Mouse (Mus musculus) hindbrain, embryonic 16.5 days (tissue): ENCODE data around the gene Pard3. TPM values are rescaled to one million over a fixed set of nuclear protein-coding genes. Genes with fewer than 3 reads are reported as not detected.
A peak's percentile ranks its signal among the peaks of the same experiment; 100 is the strongest.

Experiments used
- ATAC-seq: fragments of 200-750 bp; cut with Nextera tagmentation; 2 replicates; pipeline ENCODE4 v1.8.0; 2017; ENCODE audit warnings: moderate TSS enrichment, moderate library complexity
- H3K27ac ChIP-seq: fragments of 300-500 bp; sonication (generic); 2 replicates; pipeline ENCODE4 v1.5.1; 2014; ENCODE audit warnings: low read depth, mild to moderate bottlenecking, control low read depth, low read length, moderate library complexity
- H3K27me3 ChIP-seq: fragments of 300-500 bp; sonication (generic); replicated peaks from 2 replicates; pipeline ENCODE4 v1.6.1; 2014; ENCODE audit warnings: low read length; ENCODE audit not compliant: control insufficient read depth, insufficient read depth
- H3K36me3 ChIP-seq: fragments of 300-500 bp; sonication (generic); 2 replicates; pipeline ENCODE4 v1.6.1; 2014; ENCODE audit warnings: mild to moderate bottlenecking, low read length, moderate library complexity, mixed read lengths; ENCODE audit not compliant: control insufficient read depth, insufficient read depth
- H3K4me1 ChIP-seq: fragments of 300-500 bp; sonication (generic); 2 replicates; pipeline ENCODE4 v1.6.1; 2014; ENCODE audit warnings: low read depth, low read length; ENCODE audit not compliant: control insufficient read depth, insufficient read depth
- H3K4me2 ChIP-seq: fragments of 300-500 bp; sonication (generic); 2 replicates; pipeline ENCODE4 v1.6.1; 2014; ENCODE audit warnings: mild to moderate bottlenecking, low read length, control low read depth, moderate library complexity
- H3K4me3 ChIP-seq: fragments of 300-500 bp; sonication (generic); 2 replicates; pipeline ENCODE4 v1.5.1; 2014; ENCODE audit warnings: mild to moderate bottlenecking, low read length, control low read depth, moderate library complexity
- H3K9ac ChIP-seq: fragments of 300-500 bp; sonication (generic); 2 replicates; pipeline ENCODE4 v1.6.1; 2014; ENCODE audit warnings: low read depth, mild to moderate bottlenecking, control low read depth, low read length, moderate library complexity
- H3K9me3 ChIP-seq: fragments of 300-500 bp; sonication (generic); 2 replicates; pipeline ENCODE4 v1.6.1; 2014; ENCODE audit warnings: mild to moderate bottlenecking, low read length, moderate library complexity; ENCODE audit not compliant: control insufficient read depth
- WGBS: fragments of 180-500 bp; shearing (Covaris S2); extraction: QIAGEN DNeasy Blood & Tissue Kit; methylation state at CpG from one replicate; pipeline ENCODE4 v1.1.7; 2014; 5-methylcytosine and 5-hydroxymethylcytosine counted together
- polyA plus RNA-seq: library from polyadenylated mRNA; unstranded; fragments of >200 nt; fragmentation: Nextera tagmentation; extraction: Ambion mirVana; gene quantifications from 2 replicates; pipeline ENCODE4 v1.2.1, GENCODE M21; 2015

Pard3 gene
- polyA plus RNA-seq, 1 experiment from 2014 or later, result 12.1 TPM

DNA sequence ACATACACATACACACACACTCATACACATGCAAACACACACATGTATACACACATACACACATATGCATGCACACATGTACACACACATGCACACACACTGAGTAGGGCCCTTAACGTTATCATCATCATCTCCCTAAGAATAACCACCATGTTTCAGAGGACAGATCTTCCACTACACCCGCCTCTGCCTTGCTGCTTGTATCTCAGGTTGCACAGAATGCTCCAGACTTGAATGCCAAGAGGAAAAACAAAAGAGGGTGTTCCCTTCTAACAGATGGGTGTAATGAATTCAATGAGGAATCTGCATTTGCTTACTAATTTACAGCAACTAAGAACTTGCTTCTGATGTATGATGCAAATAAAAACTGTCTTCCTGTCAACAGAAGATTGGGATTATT lies 519.7 kb downstream of the Pard3 start:
- WGBS, result 74% methylated on average over 2 of the region's 2 CpGs
- H3K27me3 ChIP-seq, result no peaks in the 10 kb centered on the region
- H3K9me3 ChIP-seq, result no peaks in the 10 kb centered on the region
- H3K27ac ChIP-seq, result no peak overlapping the region
- H3K36me3 ChIP-seq, result no peaks in the 10 kb centered on the region
- H3K4me1 ChIP-seq, result no peaks in the 10 kb centered on the region
- no peak for ATAC-seq
- H3K9ac ChIP-seq, result no peak overlapping the region
- H3K4me3 ChIP-seq, result no peak overlapping the region
- no peak overlapping the region for H3K4me2 ChIP-seq

- H3K4me3 ChIP-seq, result no peak overlapping the region
- 92% methylated on average over 8 of the region's 8 CpGs for WGBS
- H3K27me3 ChIP-seq, result no peaks in the 10 kb centered on the region
- H3K4me2 ChIP-seq, result no peak overlapping the region
- H3K9ac ChIP-seq, result no peak overlapping the region
- H3K36me3 ChIP-seq, result no peaks in the 10 kb centered on the region
- H3K4me1 ChIP-seq, result no peaks in the 10 kb centered on the region
- no peak overlapping the region for H3K27ac ChIP-seq
- ATAC-seq, result no peak
- no peaks in the 10 kb centered on the region for H3K9me3 ChIP-seq
Measured at GRCm38 (mm10) chr8:127585618-127586017, 521.9 kb downstream of the Pard3 start.

DNA sequence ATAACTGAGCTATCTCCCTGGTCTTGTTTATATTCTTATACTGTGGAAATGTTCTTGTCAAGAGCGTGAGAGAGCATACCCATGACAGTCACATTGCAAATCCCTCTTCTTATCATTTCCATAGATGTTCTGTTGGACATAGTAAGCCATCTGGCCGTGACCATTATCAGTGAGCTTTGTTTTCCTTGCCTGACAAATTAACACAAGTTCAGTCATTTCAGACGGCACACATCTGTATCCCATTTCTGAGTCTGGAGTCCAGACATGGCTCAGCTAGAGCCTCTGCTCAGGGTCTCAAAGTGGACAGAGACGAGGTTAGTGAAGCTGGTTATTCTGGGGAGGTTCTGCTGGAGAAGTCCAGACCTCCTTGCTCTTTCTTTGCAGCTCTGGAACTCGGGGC lies 523.0 kb downstream of the Pard3 start:
- H3K27me3 ChIP-seq, result no peaks in the 10 kb centered on the region
- H3K4me3 ChIP-seq, result no peak overlapping the region
- H3K4me1 ChIP-seq, result no peaks in the 10 kb centered on the region
- no peak overlapping the region for H3K4me2 ChIP-seq
- H3K9me3 ChIP-seq, result no peaks in the 10 kb centered on the region
- WGBS, result 80% methylated on average over 5 of the region's 5 CpGs
- ATAC-seq, result no peak
- H3K36me3 ChIP-seq, result no peaks in the 10 kb centered on the region
- no peak overlapping the region for H3K27ac ChIP-seq
- no peak overlapping the region for H3K9ac ChIP-seq

GRCm38 (mm10) chr8:127588313-127588712 lies 524.6 kb downstream of the Pard3 start:
- Histone ChIP-seq H3K27me3 (no peaks in the 10 kb centered on the region), H3K9me3 (no peaks in the 10 kb centered on the region), H3K4me3 (no peak overlapping the region), H3K9ac (no peak overlapping the region), H3K27ac (no peak overlapping the region), H3K4me2 (no peak overlapping the region), H3K4me1 (no peaks in the 10 kb centered on the region), H3K36me3 (no peaks in the 10 kb centered on the region)
- ATAC-seq, result no peak
- 83% methylated on average over 4 of the region's 4 CpGs for WGBS

GRCm38 (mm10) chr8:127589291-127589690 lies 525.6 kb downstream of the Pard3 start:
- Histone ChIP-seq H3K36me3 (no peaks in the 10 kb centered on the region), H3K4me2 (no peak overlapping the region), H3K27me3 (no peaks in the 10 kb centered on the region), H3K9me3 (no peaks in the 10 kb centered on the region), H3K27ac (no peak overlapping the region), H3K4me1 (no peaks in the 10 kb centered on the region), H3K9ac (no peak overlapping the region), H3K4me3 (no peak overlapping the region)
- no peak for ATAC-seq
- WGBS, result 54% methylated on average over 4 of the region's 4 CpGs

DNA sequence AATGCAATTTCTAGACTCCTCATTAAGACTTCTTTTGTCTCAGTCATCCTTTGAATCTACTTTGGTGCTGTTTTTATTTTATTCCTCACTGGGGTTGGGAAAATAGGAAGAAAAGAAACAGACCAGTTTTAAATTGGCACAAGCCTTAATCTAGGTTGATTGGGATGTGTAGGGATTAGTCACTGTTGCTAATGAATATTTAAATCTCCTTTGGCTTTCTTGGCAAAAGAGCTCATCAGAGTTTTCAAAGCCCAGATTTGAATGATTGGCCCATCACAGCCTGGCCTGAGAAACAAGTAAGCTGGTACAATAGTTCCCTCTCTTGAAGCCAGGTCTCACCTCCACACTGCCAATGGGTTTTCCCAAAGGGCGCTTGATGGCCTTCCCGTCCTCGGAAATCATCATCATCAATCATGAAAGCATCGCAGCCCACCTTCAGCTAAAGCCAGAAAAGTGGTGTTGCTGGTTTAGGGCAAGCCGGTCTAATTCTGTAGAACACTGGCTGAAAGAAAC lies 527.0 kb downstream of the Pard3 start:
- WGBS, result 65% methylated on average over 5 of the region's 5 CpGs
- no peak overlapping the region for H3K4me3 ChIP-seq
- H3K27ac ChIP-seq, result no peak overlapping the region
- H3K9me3 ChIP-seq, result no peaks in the 10 kb centered on the region
- ATAC-seq, result peak; percentile 67; the same call in 1 of the 2 replicates
- no peak overlapping the region for H3K9ac ChIP-seq
- no peaks in the 10 kb centered on the region for H3K4me1 ChIP-seq
- H3K36me3 ChIP-seq, result no peaks in the 10 kb centered on the region
- no peaks in the 10 kb centered on the region for H3K27me3 ChIP-seq
- H3K4me2 ChIP-seq, result no peak overlapping the region

DNA sequence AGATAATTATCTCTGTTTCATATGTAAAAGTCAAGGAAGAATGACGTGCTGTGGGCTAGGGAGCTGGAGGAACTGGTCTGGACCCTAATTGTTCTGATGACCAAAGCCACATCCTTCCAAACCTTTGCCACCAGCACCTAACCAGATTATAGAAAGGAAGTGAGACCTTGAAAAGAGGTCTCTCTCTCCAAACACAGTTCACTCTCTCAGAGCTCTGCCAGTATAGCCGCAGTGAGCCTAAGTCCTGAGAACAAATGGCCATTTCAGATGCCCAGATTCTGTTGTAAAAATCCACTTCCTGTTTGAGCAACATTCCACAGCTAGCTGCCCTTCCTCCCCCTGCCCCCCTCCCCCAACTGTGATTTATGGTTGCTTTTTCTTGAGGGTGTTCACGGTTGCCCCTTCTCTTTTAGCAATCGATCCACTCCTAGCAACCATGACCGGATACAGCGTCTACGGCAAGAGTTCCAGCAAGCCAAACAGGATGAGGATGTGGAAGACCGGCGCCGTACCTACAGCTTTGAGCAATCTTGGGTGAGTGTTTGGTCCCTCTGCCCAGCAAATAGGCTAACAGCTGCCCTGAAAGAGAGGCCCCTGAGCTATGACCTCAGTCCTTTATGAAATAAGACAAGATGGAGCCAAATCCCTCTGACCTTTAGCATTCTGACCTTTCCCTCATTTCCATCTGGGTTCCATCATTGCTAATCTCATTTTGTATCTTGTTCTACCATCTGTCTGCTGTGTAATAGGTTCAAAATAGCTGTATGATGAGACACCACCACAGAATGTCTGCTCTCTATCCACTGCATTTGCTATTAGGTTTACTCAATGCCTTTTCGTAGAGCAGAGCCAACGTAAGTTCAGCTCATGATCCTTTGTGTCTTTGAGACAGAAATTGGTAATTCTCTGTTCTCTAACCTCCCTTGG lies 529.2 kb downstream of the Pard3 start:
- Histone ChIP-seq H3K4me3 (no peak overlapping the region), H3K9ac (no peak overlapping the region), H3K36me3 (no peaks in the 10 kb centered on the region), H3K27me3 (no peaks in the 10 kb centered on the region), H3K27ac (no peak overlapping the region), H3K9me3 (no peaks in the 10 kb centered on the region), H3K4me1 (no peaks in the 10 kb centered on the region), H3K4me2 (no peak overlapping the region)
- ATAC-seq, result no peak
- 79% methylated on average over 12 of the region's 12 CpGs for WGBS

DNA sequence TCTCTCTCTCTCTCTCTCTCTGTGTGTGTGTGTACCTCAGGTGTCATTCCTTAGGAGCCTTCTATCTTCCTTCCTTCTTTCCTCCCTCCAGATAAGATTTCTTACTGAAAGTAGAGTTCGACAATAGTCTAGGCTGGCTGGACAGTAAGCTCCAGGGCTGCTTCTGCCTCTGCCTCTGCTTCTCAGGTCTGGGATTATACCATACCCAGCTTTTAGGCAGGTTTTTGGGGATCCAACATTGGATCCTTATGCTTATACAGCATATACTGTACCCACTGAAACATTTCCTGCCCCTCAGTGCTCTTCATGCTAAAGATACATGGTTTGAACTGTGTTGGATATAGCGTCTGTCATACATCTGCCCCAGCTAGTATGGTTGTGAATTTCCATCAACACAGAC lies 536.9 kb downstream of the Pard3 start:
- no peak for ATAC-seq
- H3K27me3 ChIP-seq, result no peaks in the 10 kb centered on the region
- H3K27ac ChIP-seq, result no peak overlapping the region
- no peak overlapping the region for H3K9ac ChIP-seq
- H3K4me1 ChIP-seq, result no peaks in the 10 kb centered on the region
- no peaks in the 10 kb centered on the region for H3K9me3 ChIP-seq
- no peak overlapping the region for H3K4me3 ChIP-seq
- H3K36me3 ChIP-seq, result no peaks in the 10 kb centered on the region; the same call in 1 of the 2 replicates
- WGBS, result 97% methylated on average over 2 of the region's 2 CpGs
- H3K4me2 ChIP-seq, result no peak overlapping the region

DNA sequence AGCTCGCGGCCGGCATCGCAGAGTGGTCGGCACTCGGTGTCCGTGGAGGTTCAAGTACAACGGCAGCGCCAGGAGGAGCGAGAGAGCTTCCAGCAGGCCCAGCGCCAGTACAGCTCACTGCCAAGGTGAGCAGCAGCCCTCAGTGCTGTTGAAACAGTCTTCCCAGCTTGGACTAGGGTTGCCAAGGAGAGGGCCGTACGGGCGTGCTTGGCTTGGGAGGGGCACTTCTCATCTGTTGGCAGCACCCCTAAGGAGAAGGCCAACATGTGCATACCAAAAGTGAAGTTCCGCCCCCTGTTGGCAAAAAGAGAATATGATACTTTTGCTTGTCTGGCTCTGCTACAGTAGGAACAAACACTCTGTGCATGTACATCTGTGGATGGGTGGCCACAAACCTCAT lies 539.4 kb downstream of the Pard3 start:
- Histone ChIP-seq H3K36me3 (no peaks in the 10 kb centered on the region; the same call in 1 of the 2 replicates), H3K4me2 (no peak overlapping the region), H3K9me3 (no peaks in the 10 kb centered on the region), H3K4me3 (no peak overlapping the region), H3K27ac (no peak overlapping the region), H3K9ac (no peak overlapping the region), H3K4me1 (no peaks in the 10 kb centered on the region), H3K27me3 (no peaks in the 10 kb centered on the region)
- peak; percentile 56; the same call in 1 of the 2 replicates for ATAC-seq
- 90% methylated on average over 15 of the region's 15 CpGs for WGBS
